Mouse (Mus musculus) liver, adult 2 months (tissue): ENCODE data around the gene Txk. TPM values are rescaled to one million over a fixed set of nuclear protein-coding genes. Genes with fewer than 3 reads are reported as not detected.

Experiments used
- DNase-seq: peaks from one replicate; pipeline ENCODE4 v3.0.0-alpha.2; 2011; ENCODE audit warnings: low read depth, low spot score; ENCODE audit errors: extremely low read depth
- H3K27ac ChIP-seq: fragments of 200-500 bp; replicated peaks from 2 replicates; pipeline ENCODE4 v1.5.1; 2012; ENCODE audit warnings: low read depth, mild to moderate bottlenecking, control low read depth, inconsistent platforms, low read length; ENCODE audit not compliant: insufficient read depth
- H3K27me3 ChIP-seq: fragments of 200-500 bp; 2 replicates; pipeline ENCODE4 v1.6.1; 2012; ENCODE audit warnings: mild to moderate bottlenecking, moderate library complexity, low read length, inconsistent platforms; ENCODE audit not compliant: control insufficient read depth, insufficient read depth
- H3K36me3 ChIP-seq: fragments of 200-500 bp; 2 replicates; pipeline ENCODE4 v1.6.1; 2012; ENCODE audit warnings: low read length, inconsistent platforms; ENCODE audit not compliant: control insufficient read depth, insufficient read depth
- H3K4me1 ChIP-seq: fragments of 200-500 bp; 2 replicates; pipeline ENCODE4 v1.6.1; 2011; ENCODE audit warnings: low read length; ENCODE audit not compliant: control insufficient read depth, insufficient read depth
- H3K4me3 ChIP-seq: fragments of 200-500 bp; 2 replicates; pipeline ENCODE4 v1.5.1; 2011; ENCODE audit warnings: low read depth, mild to moderate bottlenecking, control low read depth, low read length, moderate library complexity; ENCODE audit not compliant: insufficient read depth
- H3K79me2 ChIP-seq: fragments of 200-500 bp; 2 replicates; pipeline ENCODE4 v1.6.1; 2012; ENCODE audit warnings: inconsistent platforms, mild to moderate bottlenecking, low read length, moderate library complexity; ENCODE audit not compliant: control insufficient read depth, insufficient read depth
- H3K9ac ChIP-seq: fragments of 200-500 bp; 2 replicates; pipeline ENCODE4 v1.6.1; 2012; ENCODE audit warnings: low read depth, mild to moderate bottlenecking, control low read depth, inconsistent platforms, low read length
- CTCF ChIP-seq: fragments of 200-500 bp; IDR thresholded peaks from 2 replicates; pipeline ENCODE4 v1.5.1; 2011; ENCODE audit warnings: low read depth, low read length, control low read depth
- POLR2A ChIP-seq: fragments of 200-500 bp; IDR thresholded peaks from 2 replicates; pipeline ENCODE4 v1.6.1; 2011; ENCODE audit warnings: low read length, control low read depth; ENCODE audit not compliant: insufficient read depth; ENCODE audit errors: extremely low read depth
- WGBS: fragments of 180-500 bp; shearing (Covaris S2); methylation state at CpG from one replicate; pipeline ENCODE4 v1.1.7; 2018; 5-methylcytosine and 5-hydroxymethylcytosine counted together
- polyA plus RNA-seq: library from polyadenylated mRNA; depleted of rRNA; stranded (reverse); fragments of >200 nt; gene quantifications from 2 replicates; pipeline ENCODE4 v1.2.3, GENCODE M21; 2012
- total RNA-seq: library from RNA; depleted of rRNA; stranded (reverse); fragments of >200 nt; gene quantifications from 2 replicates; pipeline ENCODE4 v1.2.3, GENCODE M21; 2014

Txk gene
- total and polyA plus RNA-seq, 2 experiments: 0.15 to 0.46 TPM

- Histone ChIP-seq H3K27ac (no peak overlapping the region), H3K4me1 (no peaks in the 10 kb centered on the region), H3K79me2 (no peaks in the 10 kb centered on the region), H3K36me3 (no peaks in the 10 kb centered on the region), H3K9ac (no peak overlapping the region), H3K4me3 (no peak overlapping the region), H3K27me3 (no peaks in the 10 kb centered on the region)
- TF ChIP-seq POLR2A: no peak
- TF ChIP-seq CTCF: no peak
- 91% methylated on average over 7 of the region's 7 CpGs for WGBS
- DNase-seq: no peak
Measured at GRCm38 (mm10) chr5:72689556-72689955, 63.0 kb downstream of the Txk start.

GRCm38 (mm10) chr5:72681451-72681850, 71.1 kb downstream of the Txk start:
- H3K4me3 ChIP-seq: no peak overlapping the region
- no peak for TF ChIP-seq CTCF
- TF ChIP-seq POLR2A: no peak
- no peaks in the 10 kb centered on the region for H3K4me1 ChIP-seq
- H3K79me2 ChIP-seq: no peaks in the 10 kb centered on the region
- no peaks in the 10 kb centered on the region for H3K36me3 ChIP-seq
- DNase-seq: no peak
- WGBS: 67% methylated on average over 6 of the region's 6 CpGs
- no peak overlapping the region for H3K27ac ChIP-seq
- no peaks in the 10 kb centered on the region for H3K27me3 ChIP-seq
- no peak overlapping the region for H3K9ac ChIP-seq

GRCm38 (mm10) chr5:72674994-72675542, 77.5 kb downstream of the Txk start:
- Histone ChIP-seq H3K36me3 (no peaks in the 10 kb centered on the region), H3K9ac (no peak overlapping the region), H3K4me3 (no peak overlapping the region), H3K79me2 (no peaks in the 10 kb centered on the region), H3K27me3 (no peaks in the 10 kb centered on the region; the same call in 1 of the 2 replicates), H3K4me1 (no peaks in the 10 kb centered on the region), H3K27ac (no peak overlapping the region)
- TF ChIP-seq POLR2A (no peak), CTCF (no peak)
- WGBS: 83% methylated on average over 9 of the region's 9 CpGs
- DNase-seq: no peak

- H3K4me3 ChIP-seq: no peak overlapping the region
- H3K27me3 ChIP-seq: no peaks in the 10 kb centered on the region; the same call in 1 of the 2 replicates
- WGBS: 86% methylated on average over 8 of the region's 8 CpGs
- no peaks in the 10 kb centered on the region for H3K4me1 ChIP-seq
- H3K9ac ChIP-seq: no peak overlapping the region
- no peaks in the 10 kb centered on the region for H3K79me2 ChIP-seq
- TF ChIP-seq CTCF (no peak), POLR2A (no peak)
- no peaks in the 10 kb centered on the region for H3K36me3 ChIP-seq
- no peak for DNase-seq
- H3K27ac ChIP-seq: no peak overlapping the region
Measured at GRCm38 (mm10) chr5:72671017-72671699, 81.4 kb downstream of the Txk start.

GRCm38 (mm10) chr5:72668351-72668750, 84.2 kb downstream of the Txk start:
- WGBS: 90% methylated on average over 9 of the region's 9 CpGs
- Histone ChIP-seq H3K4me3 (no peak overlapping the region), H3K9ac (no peak overlapping the region), H3K27me3 (no peaks in the 10 kb centered on the region; the same call in 1 of the 2 replicates), H3K79me2 (no peaks in the 10 kb centered on the region), H3K27ac (no peak overlapping the region), H3K4me1 (peaks cover 4% of the 10 kb centered on the region; the same call in 1 of the 2 replicates), H3K36me3 (no peaks in the 10 kb centered on the region)
- TF ChIP-seq CTCF: no peak
- TF ChIP-seq POLR2A: no peak
- no peak for DNase-seq

- H3K4me1 ChIP-seq: peaks cover 4% of the 10 kb centered on the region; the same call in 1 of the 2 replicates
- no peaks in the 10 kb centered on the region for H3K27me3 ChIP-seq
- TF ChIP-seq POLR2A: no peak
- no peak for TF ChIP-seq CTCF
- no peak overlapping the region for H3K9ac ChIP-seq
- 87% methylated on average over 7 of the region's 7 CpGs for WGBS
- H3K79me2 ChIP-seq: no peaks in the 10 kb centered on the region
- no peak for DNase-seq
- H3K36me3 ChIP-seq: no peaks in the 10 kb centered on the region
- no peak overlapping the region for H3K4me3 ChIP-seq
- H3K27ac ChIP-seq: no peak overlapping the region
Measured at GRCm38 (mm10) chr5:72666428-72666827, 86.1 kb downstream of the Txk start.
